Mouse (Mus musculus) heart, postnatal 0 days (tissue): Measurements from ENCODE around the gene Zswim3.

Experiments used
- CTCF ChIP-seq: IDR thresholded peaks from 2 replicates; pipeline ENCODE4 v1.5.1; 2016; ENCODE audit warnings: antibody characterized with exemption, control low read depth, low read depth
- EP300 ChIP-seq: IDR thresholded peaks from 2 replicates; pipeline ENCODE4 v1.6.1; 2016; ENCODE audit warnings: antibody characterized with exemption, low read depth

GRCm38 (mm10) chr2:164762593-164762992, 42.3 kb upstream of the Zswim3 start:
- TF ChIP-seq CTCF (no peak), EP300 (no peak)
